28 mouse cellular contexts compared by ENCODE assay signal in genomic region chr16:76335913-76336312, GRCm38 (mm10). TPM values are rescaled to one million over a fixed set of nuclear protein-coding genes. Genes with fewer than 3 reads are reported as not detected.
A peak's percentile ranks its signal among the peaks of the same experiment; 100 is the strongest.
DNase-seq lines count a peak whose midpoint lies in the region; ATAC-seq and TF ChIP-seq lines count a peak whose summit lies in the region.
"Had no signal": no experiment of that assay in that cellular context is flagged by ENCODE, and none has a peak within 500 bp of the region (broad histone marks: within the 10 kb centered on the region; RNA-seq: fewer than 3 reads in every experiment).

No protein-coding gene starts in this region.

- H3K27ac ChIP-seq in liver, embryonic 14.5 days: no peak overlapping the region
- H3K27ac ChIP-seq: embryonic facial prominence, embryonic 12.5 days; embryonic facial prominence, embryonic 15.5 days; forebrain, embryonic 12.5 days; forebrain, embryonic 15.5 days; heart, embryonic 15.5 days; hindbrain, embryonic 14.5 days; hindbrain, postnatal 0 days had no signal

- WGBS in liver, embryonic 14.5 days (ENCODE audit: insufficient replicate concordance): 38% methylated on average over 6 of the region's 6 CpGs

- peaks cover 9% of the 10 kb centered on the region for H3K9me3 ChIP-seq in G1E (replicated peaks)
- no peaks in the 10 kb centered on the region for H3K9me3 ChIP-seq in liver, embryonic 14.5 days (ENCODE audit: control insufficient read depth, low read length)
- H3K9me3 ChIP-seq: embryonic facial prominence, embryonic 12.5 days; embryonic facial prominence, embryonic 15.5 days; forebrain, embryonic 12.5 days; forebrain, embryonic 15.5 days; heart, embryonic 15.5 days had no signal

- peaks cover 80% of the 10 kb centered on the region for H3K4me1 ChIP-seq in G1E (ENCODE audit: insufficient read depth, low read depth, low read length)
- peaks cover 17 to 46% of the 10 kb centered on the region in 2 experiments for H3K4me1 ChIP-seq in liver, embryonic 14.5 days (replicated peaks; ENCODE audit: control insufficient read depth in 2 of 2, insufficient read depth in 2 of 2, low read length in 1 of 2)
- H3K4me1 ChIP-seq: embryonic facial prominence, embryonic 12.5 days; embryonic facial prominence, embryonic 15.5 days; forebrain, embryonic 15.5 days had no signal

- ATAC-seq in G1E (ENCODE audit: extremely low read depth, insufficient number of reproducible peaks, low FRiP score, poor library complexity, severe bottlenecking): peak; percentile 46; the same call in 1 of the 2 replicates
- ATAC-seq in liver, embryonic 14.5 days (ENCODE audit: insufficient read depth): no peak
- peak; percentile 50 for ATAC-seq in megakaryocyte-erythroid progenitor cell, adult 5-6 weeks (replicated peaks; ENCODE audit: low FRiP score, low TSS enrichment, poor library complexity, severe bottlenecking)
- ATAC-seq: activated CD4-positive, CD25-positive, alpha-beta regulatory T cell, adult 4 months; forebrain, embryonic 15.5 days; hindbrain, postnatal 0 days; inflammation-experienced regulatory T-cells, adult 6 months had no signal

- no peak for TF ChIP-seq CTCF in G1E (IDR thresholded peaks at IDR 0.05; ENCODE audit: low read depth, low read length)
- TF ChIP-seq CTCF in liver, embryonic 14.5 days (IDR thresholded peaks at IDR 0.05; ENCODE audit: low read depth): no peak

- peaks cover 57% of the 10 kb centered on the region for H3K36me3 ChIP-seq in G1E (replicated peaks)
- H3K36me3 ChIP-seq in liver, embryonic 14.5 days (replicated peaks; ENCODE audit: control insufficient read depth, insufficient read depth, low read depth): peaks cover 2% of the 10 kb centered on the region; the same call in 1 of the 2 replicates
- H3K36me3 ChIP-seq: forebrain, embryonic 12.5 days; forebrain, embryonic 15.5 days; heart, embryonic 15.5 days had no signal

- no peak overlapping the region for H3K4me3 ChIP-seq in G1E (ENCODE audit: low read depth, low read length)
- H3K4me3 ChIP-seq in liver, embryonic 14.5 days (ENCODE audit: insufficient read depth in 1 of 2, low read depth in 2 of 2, low read length in 2 of 2): no peak overlapping the region
- H3K4me3 ChIP-seq: embryonic facial prominence, embryonic 12.5 days; embryonic facial prominence, embryonic 15.5 days; forebrain, embryonic 12.5 days; forebrain, embryonic 15.5 days; heart, embryonic 12.5 days; heart, embryonic 15.5 days had no signal

- TF ChIP-seq EP300 in liver, embryonic 14.5 days (IDR thresholded peaks at IDR 0.05; ENCODE audit: low read depth): peak; percentile 49

- H3K9ac ChIP-seq in liver, embryonic 14.5 days (replicated peaks): no peak overlapping the region
- H3K9ac ChIP-seq: embryonic facial prominence, embryonic 12.5 days; embryonic facial prominence, embryonic 15.5 days; forebrain, embryonic 12.5 days; forebrain, embryonic 15.5 days; heart, embryonic 12.5 days; heart, embryonic 15.5 days; hindbrain, embryonic 14.5 days had no signal

- H3K27me3 ChIP-seq in G1E (ENCODE audit: insufficient read depth, low read length): no peaks in the 10 kb centered on the region
- no peaks in the 10 kb centered on the region for H3K27me3 ChIP-seq in liver, embryonic 14.5 days (ENCODE audit: control insufficient read depth, insufficient read depth, low read length)
- H3K27me3 ChIP-seq: CH12.LX; embryonic facial prominence, embryonic 12.5 days; embryonic facial prominence, embryonic 15.5 days; forebrain, embryonic 12.5 days; forebrain, embryonic 15.5 days; heart, embryonic 12.5 days; heart, embryonic 15.5 days had no signal

- 0 out of 2 replicates have a peak overlapping the region, but pooled peaks have one; percentile 13 for H3K4me2 ChIP-seq in liver, embryonic 14.5 days (ENCODE audit: low read depth)
- H3K4me2 ChIP-seq: embryonic facial prominence, embryonic 12.5 days; embryonic facial prominence, embryonic 15.5 days; forebrain, embryonic 12.5 days; forebrain, embryonic 15.5 days; heart, embryonic 12.5 days; heart, embryonic 15.5 days; hindbrain, embryonic 14.5 days had no signal

- DNase-seq in heart, adult 11 months: peak; percentile 11
- no peak for DNase-seq in heart, postnatal 4 days
- no peak for DNase-seq in G1E (ENCODE audit: low spot score)
- DNase-seq in liver, embryonic 14.5 days (ENCODE audit: low read depth in 3 of 3, low spot score in 3 of 3): no peak
- DNase-seq in B cell, adult 2 months: no peak
- DNase-seq in kidney, postnatal 14 days: no peak
- DNase-seq: adrenal gland, postnatal 10 days; adrenal gland, postnatal 36 days; cerebellum, adult 18-20 months; cerebellum, adult 9-11 months; cerebellum, postnatal 25 days; gastrocnemius, postnatal 10 days; gastrocnemius, postnatal 36 days; heart, adult 18-20 months; heart, postnatal 10 days; heart, postnatal 36 days had no signal

RNA-seq across cellular contexts. Expression of gene Nrip1, which starts 37.7 kb away (rescaled TPM):
- total RNA-seq in heart, postnatal 4 days (2021): 10 to 100 TPM; 24.3 to 25.7 TPM
- total RNA-seq in G1E (2014; fragmentation: Nextera tagmentation) (86.7 and 91.1 TPM in 2 replicates), G1E (2017) (25.0 and 27.2 TPM in 2 replicates)
- polyA plus RNA-seq in G1E (2012): 7.9 and 10.4 TPM in 2 replicates
- 2.5 and 3.5 TPM in 2 replicates for polyA plus RNA-seq in liver, embryonic 14.5 days (2012; rRNA removed)
- 11.7 and 15.5 TPM in 2 replicates for polyA plus RNA-seq in liver, embryonic 14.5 days (2014; fragmentation: Nextera tagmentation; extraction: Ambion mirVana)
- total RNA-seq in megakaryocyte-erythroid progenitor cell, adult 5-6 weeks (2014; fragmentation: Nextera tagmentation): 53.0 and 55.6 TPM in 2 replicates
- total RNA-seq in megakaryocyte-erythroid progenitor cell, adult 5-6 weeks (2017): 30.3 and 41.7 TPM in 2 replicates
- total RNA-seq: CH12.LX had no signal
